Mouse (Mus musculus): ENCODE measurements at regions not wholly inside any gene's neighbourhood (a gene's known extent, or its start where the extent isn't known, plus 50 kb on each side); places are given as distances from the start of the nearest gene placed in this dataset.

DNA sequence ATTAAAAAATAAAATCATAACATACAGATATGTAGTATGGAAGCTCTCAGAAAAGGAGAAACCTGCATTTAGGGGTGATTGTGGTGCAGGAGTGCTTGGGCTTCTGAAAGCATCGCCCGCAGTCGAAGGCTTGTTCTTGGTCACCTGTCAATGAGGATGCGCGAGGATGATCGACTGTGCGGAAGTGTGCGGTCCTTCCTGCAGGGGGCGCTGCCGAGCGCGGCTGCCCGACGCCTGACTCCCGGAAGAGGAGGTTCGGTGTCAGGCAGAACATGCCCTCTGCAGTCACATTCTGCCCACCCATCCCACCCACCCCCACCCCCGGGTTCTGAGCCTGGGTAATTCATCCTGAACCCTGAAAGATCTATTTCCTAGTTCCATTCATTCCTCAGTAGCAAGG lies 133.6 kb upstream of the Kcng1 start:
- TF ChIP-seq CTCF (IDR thresholded peaks at IDR 0.05; ENCODE audit: low read depth, low read length), result peak; percentile 91
- no peak for TF ChIP-seq POLR2A (IDR thresholded peaks at IDR 0.05; ENCODE audit: insufficient read depth, low read length)
- no peak for TF ChIP-seq EP300 (IDR thresholded peaks at IDR 0.05; ENCODE audit: insufficient read depth, low read depth, low read length)

Measured in ES-Bruce4 (cell line).